Mouse (Mus musculus) gastrocnemius, postnatal 10 days (tissue): Measurements from ENCODE around the gene Shisal1. TPM values are rescaled to one million over a fixed set of nuclear protein-coding genes. Genes with fewer than 3 reads are reported as not detected.

Experiments used
- DNase-seq: peaks from one replicate; pipeline ENCODE4 v3.0.0; 2021; ENCODE audit warnings: mixed read lengths
- total RNA-seq, 2 experiments: library from RNA; stranded (reverse); gene quantifications; 2 replicates each; pipeline ENCODE4 v1.2.3; 2021

Gene Shisal1
- total RNA-seq, 2 experiments from 2014 or later = 11.1 to 16.4 TPM

- DNase-seq = no peak
Observed at GRCm38 (mm10) chr15:84425733-84426132, 21.2 kb downstream of the Shisal1 start.

- DNase-seq = no peak
Observed at GRCm38 (mm10) chr15:84423781-84424180, 23.1 kb downstream of the Shisal1 start.

GRCm38 (mm10) chr15:84418266-84418610 is 28.7 kb downstream of the Shisal1 start:
- no peak for DNase-seq

GRCm38 (mm10) chr15:84417592-84418265 is 29.2 kb downstream of the Shisal1 start:
- no peak for DNase-seq

GRCm38 (mm10) chr15:84417017-84417416 is 29.9 kb downstream of the Shisal1 start:
- no peak for DNase-seq

- no peak for DNase-seq
Observed at GRCm38 (mm10) chr15:84414040-84414848, 32.7 kb downstream of the Shisal1 start.

GRCm38 (mm10) chr15:84412409-84412808 is 34.5 kb downstream of the Shisal1 start:
- DNase-seq = peak; percentile 44

GRCm38 (mm10) chr15:84410052-84410451 is 36.8 kb downstream of the Shisal1 start:
- no peak for DNase-seq

- no peak for DNase-seq
Observed at GRCm38 (mm10) chr15:84408576-84408975, 38.3 kb downstream of the Shisal1 start.

- DNase-seq = no peak
Observed at GRCm38 (mm10) chr15:84405759-84406158, 41.1 kb downstream of the Shisal1 start.

- DNase-seq = no peak
Observed at GRCm38 (mm10) chr15:84403454-84404113, 43.3 kb downstream of the Shisal1 start.

- no peak for DNase-seq
Observed at GRCm38 (mm10) chr15:84398617-84399016, 48.3 kb downstream of the Shisal1 start.

- DNase-seq = no peak
Observed at GRCm38 (mm10) chr15:84397663-84398169, 49.2 kb downstream of the Shisal1 start.

- no peak for DNase-seq
Observed at GRCm38 (mm10) chr15:84395341-84396067, 51.4 kb downstream of the Shisal1 start.

- DNase-seq = no peak
Observed at GRCm38 (mm10) chr15:84393341-84393740, 53.6 kb downstream of the Shisal1 start.

- no peak for DNase-seq
Observed at GRCm38 (mm10) chr15:84392840-84393239, 54.1 kb downstream of the Shisal1 start.

GRCm38 (mm10) chr15:84392131-84392530 is 54.8 kb downstream of the Shisal1 start:
- no peak for DNase-seq

- DNase-seq = no peak
Observed at GRCm38 (mm10) chr15:84388698-84389131, 58.2 kb downstream of the Shisal1 start.

GRCm38 (mm10) chr15:84385995-84386565 is 60.8 kb downstream of the Shisal1 start:
- no peak for DNase-seq

GRCm38 (mm10) chr15:84384066-84384465 is 62.8 kb downstream of the Shisal1 start:
- no peak for DNase-seq

GRCm38 (mm10) chr15:84380181-84380580 is 66.7 kb downstream of the Shisal1 start:
- no peak for DNase-seq

GRCm38 (mm10) chr15:84378734-84379133 is 68.2 kb downstream of the Shisal1 start:
- DNase-seq = no peak
